Mouse (Mus musculus): Measurements from ENCODE around the gene Shank2.

GRCm38 (mm10) chr7:143958030-143958565, 43.6 kb upstream of the Shank2 start:
- TF ChIP-seq CTCF (IDR thresholded peaks at IDR 0.05), result no peak
- no peak for TF ChIP-seq EP300 (IDR thresholded peaks at IDR 0.05)

Data from lung, postnatal 0 days (tissue).